Mouse (Mus musculus): ENCODE results near the gene Tfap2e. TPM values are rescaled to one million over a fixed set of nuclear protein-coding genes. Genes with fewer than 3 reads are reported as not detected.

Gene Tfap2e
- not detected in 2 replicates for polyA plus RNA-seq (2015; fragmentation: Nextera tagmentation; extraction: Ambion mirVana)

DNA sequence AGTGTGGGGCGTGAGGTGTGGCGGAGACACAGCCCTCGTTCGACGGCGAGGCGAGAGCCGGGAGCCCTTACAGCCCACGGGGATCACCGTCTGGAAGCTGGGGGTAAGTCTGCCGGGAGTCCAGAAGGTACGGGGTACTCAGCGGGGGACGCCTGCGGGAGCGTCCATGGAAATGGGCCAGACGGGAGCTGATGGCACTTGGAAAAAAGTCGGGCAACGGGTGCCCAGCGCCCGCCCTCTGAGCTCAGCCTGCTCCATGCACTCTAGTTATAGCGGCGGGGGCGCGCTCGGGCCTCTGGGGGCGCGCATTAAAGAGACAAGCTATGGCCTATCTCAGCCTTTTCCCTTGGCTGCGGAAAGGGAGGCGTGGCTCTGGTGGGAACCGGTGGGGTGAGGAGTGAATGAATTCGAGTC, at the start of gene Tfap2e:
TSS of gene Tfap2e (minus strand) at position 240 of the 414 bp plus-strand sequence.
- Histone ChIP-seq H3K36me3 (ENCODE audit: insufficient read depth, low read length) (no peaks in the 10 kb centered on the region), H3K27me3 (replicated peaks; ENCODE audit: insufficient read depth, low read length) (peaks cover 65% of the 10 kb centered on the region), H3K4me3 (ENCODE audit: low read depth, low read length) (peak within 1 kb of the TSS; percentile 33), H3K9ac (replicated peaks; ENCODE audit: low read depth) (no peak within 1 kb of the TSS), H3K27ac (ENCODE audit: low read length) (no peak within 1 kb of the TSS), H3K4me1 (ENCODE audit: insufficient read depth, low read depth, low read length) (peaks cover 5% of the 10 kb centered on the region; the same call in 1 of the 2 replicates), H3K9me3 (ENCODE audit: low read length) (no peaks in the 10 kb centered on the region), H3K4me2 (replicated peaks; ENCODE audit: low read depth, low read length) (peak within 1 kb of the TSS; percentile 55)
- ATAC-seq (peak; percentile 71), DNase-seq (ENCODE audit: low spot score) (peak; percentile 42)
- TF ChIP-seq EP300 (IDR thresholded peaks at IDR 0.05) (no peak), CTCF (IDR thresholded peaks at IDR 0.05) (no peak)
- 2% methylated on average over 31 of the region's 32 CpGs for WGBS

- no peak overlapping the region for H3K9ac ChIP-seq (replicated peaks; ENCODE audit: low read depth)
- no peak overlapping the region for H3K4me2 ChIP-seq (replicated peaks; ENCODE audit: low read depth, low read length)
- no peaks in the 10 kb centered on the region for H3K4me1 ChIP-seq (ENCODE audit: insufficient read depth, low read depth, low read length)
- no peaks in the 10 kb centered on the region for H3K27me3 ChIP-seq (replicated peaks; ENCODE audit: insufficient read depth, low read length)
- no peak overlapping the region for H3K4me3 ChIP-seq (ENCODE audit: low read depth, low read length)
- ATAC-seq, result no peak
- H3K36me3 ChIP-seq (ENCODE audit: insufficient read depth, low read length), result no peaks in the 10 kb centered on the region
- DNase-seq (ENCODE audit: low spot score), result no peak
- H3K27ac ChIP-seq (ENCODE audit: low read length), result no peak overlapping the region
- TF ChIP-seq EP300 (IDR thresholded peaks at IDR 0.05), result no peak
- no peak for TF ChIP-seq CTCF (IDR thresholded peaks at IDR 0.05)
- WGBS, result 70% methylated on average over 8 of the region's 8 CpGs
- H3K9me3 ChIP-seq (ENCODE audit: low read length), result no peaks in the 10 kb centered on the region
Measured at GRCm38 (mm10) chr4:126782996-126783395, 47.0 kb upstream of the Tfap2e start.

DNA sequence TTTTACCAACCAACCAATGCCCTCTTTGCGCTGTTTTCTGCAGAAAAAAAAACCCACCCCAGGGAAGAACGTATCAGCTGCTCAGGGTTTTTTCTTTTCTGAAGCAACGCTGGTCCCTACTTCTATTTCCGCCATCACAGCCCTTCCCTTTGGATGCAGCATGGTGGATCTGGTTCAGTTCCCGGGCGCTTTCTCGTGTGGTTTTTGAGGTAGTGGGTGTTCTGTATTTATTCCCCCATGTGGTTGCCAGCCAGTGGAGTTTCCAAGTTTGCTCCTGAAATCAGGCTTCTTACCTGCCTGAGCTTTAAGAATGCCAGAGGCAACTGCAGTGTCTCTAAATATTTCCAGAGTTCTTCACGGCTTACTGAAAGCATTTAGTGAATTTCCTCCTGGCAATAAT, 46.5 kb upstream of the Tfap2e start:
- Histone ChIP-seq H3K36me3 (ENCODE audit: insufficient read depth, low read length) (no peaks in the 10 kb centered on the region), H3K9me3 (ENCODE audit: low read length) (no peaks in the 10 kb centered on the region), H3K9ac (replicated peaks; ENCODE audit: low read depth) (no peak overlapping the region), H3K4me2 (replicated peaks; ENCODE audit: low read depth, low read length) (no peak overlapping the region), H3K27ac (ENCODE audit: low read length) (no peak overlapping the region), H3K4me1 (ENCODE audit: insufficient read depth, low read depth, low read length) (no peaks in the 10 kb centered on the region), H3K27me3 (replicated peaks; ENCODE audit: insufficient read depth, low read length) (no peaks in the 10 kb centered on the region), H3K4me3 (ENCODE audit: low read depth, low read length) (no peak overlapping the region)
- ATAC-seq, result no peak
- TF ChIP-seq EP300 (IDR thresholded peaks at IDR 0.05), result no peak
- TF ChIP-seq CTCF (IDR thresholded peaks at IDR 0.05), result no peak
- DNase-seq (ENCODE audit: low spot score), result no peak
- 86% methylated on average over 8 of the region's 8 CpGs for WGBS

GRCm38 (mm10) chr4:126781871-126782270, 45.8 kb upstream of the Tfap2e start:
- no peaks in the 10 kb centered on the region for H3K4me1 ChIP-seq (ENCODE audit: insufficient read depth, low read depth, low read length)
- no peak overlapping the region for H3K4me3 ChIP-seq (ENCODE audit: low read depth, low read length)
- H3K9ac ChIP-seq (replicated peaks; ENCODE audit: low read depth), result no peak overlapping the region
- H3K36me3 ChIP-seq (ENCODE audit: insufficient read depth, low read length), result no peaks in the 10 kb centered on the region
- H3K27me3 ChIP-seq (replicated peaks; ENCODE audit: insufficient read depth, low read length), result no peaks in the 10 kb centered on the region
- H3K9me3 ChIP-seq (ENCODE audit: low read length), result no peaks in the 10 kb centered on the region
- no peak overlapping the region for H3K27ac ChIP-seq (ENCODE audit: low read length)
- no peak for ATAC-seq
- no peak for DNase-seq (ENCODE audit: low spot score)
- WGBS, result 76% methylated on average over 3 of the region's 3 CpGs
- no peak for TF ChIP-seq EP300 (IDR thresholded peaks at IDR 0.05)
- TF ChIP-seq CTCF (IDR thresholded peaks at IDR 0.05), result no peak
- no peak overlapping the region for H3K4me2 ChIP-seq (replicated peaks; ENCODE audit: low read depth, low read length)

- Histone ChIP-seq H3K9me3 (ENCODE audit: low read length) (no peaks in the 10 kb centered on the region), H3K9ac (replicated peaks; ENCODE audit: low read depth) (no peak overlapping the region), H3K36me3 (ENCODE audit: insufficient read depth, low read length) (no peaks in the 10 kb centered on the region), H3K4me2 (replicated peaks; ENCODE audit: low read depth, low read length) (no peak overlapping the region), H3K27ac (ENCODE audit: low read length) (no peak overlapping the region), H3K27me3 (replicated peaks; ENCODE audit: insufficient read depth, low read length) (no peaks in the 10 kb centered on the region), H3K4me3 (ENCODE audit: low read depth, low read length) (no peak overlapping the region), H3K4me1 (ENCODE audit: insufficient read depth, low read depth, low read length) (no peaks in the 10 kb centered on the region)
- ATAC-seq, result no peak
- no peak for DNase-seq (ENCODE audit: low spot score)
- WGBS, result 78% methylated on average over 12 of the region's 12 CpGs
- no peak for TF ChIP-seq EP300 (IDR thresholded peaks at IDR 0.05)
- no peak for TF ChIP-seq CTCF (IDR thresholded peaks at IDR 0.05)
Measured at GRCm38 (mm10) chr4:126779826-126780775, 44.1 kb upstream of the Tfap2e start.

DNA sequence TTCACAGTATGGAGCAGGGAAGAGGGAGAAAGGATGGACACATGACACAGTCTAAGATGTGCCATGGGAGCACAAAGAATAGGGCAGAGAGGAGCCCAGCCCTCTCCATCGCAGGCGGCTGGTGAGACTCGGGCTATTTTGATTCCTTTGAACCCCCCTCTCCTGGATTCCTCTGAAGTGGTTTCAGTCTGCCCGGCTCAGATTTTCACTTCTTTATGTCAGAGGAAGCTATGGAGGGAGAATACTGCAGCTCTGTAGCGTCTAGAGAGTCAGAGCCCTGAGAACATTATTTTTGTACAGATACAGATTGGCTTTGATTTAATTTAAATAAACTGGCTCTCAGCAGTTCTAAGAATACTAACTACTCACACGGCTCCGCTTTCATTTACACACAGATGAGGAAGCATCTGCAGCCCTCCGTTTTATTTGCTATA, 43.1 kb upstream of the Tfap2e start:
- no peak for ATAC-seq
- 53% methylated on average over 8 of the region's 8 CpGs for WGBS
- Histone ChIP-seq H3K9me3 (ENCODE audit: low read length) (no peaks in the 10 kb centered on the region), H3K4me2 (replicated peaks; ENCODE audit: low read depth, low read length) (no peak overlapping the region), H3K4me1 (ENCODE audit: insufficient read depth, low read depth, low read length) (no peaks in the 10 kb centered on the region), H3K4me3 (ENCODE audit: low read depth, low read length) (no peak overlapping the region), H3K9ac (replicated peaks; ENCODE audit: low read depth) (no peak overlapping the region), H3K36me3 (ENCODE audit: insufficient read depth, low read length) (no peaks in the 10 kb centered on the region), H3K27me3 (replicated peaks; ENCODE audit: insufficient read depth, low read length) (no peaks in the 10 kb centered on the region), H3K27ac (ENCODE audit: low read length) (no peak overlapping the region)
- TF ChIP-seq EP300 (IDR thresholded peaks at IDR 0.05) (no peak), CTCF (IDR thresholded peaks at IDR 0.05) (no peak)
- no peak for DNase-seq (ENCODE audit: low spot score)
